Comparison of ENCODE assay signal across 10 mouse cellular contexts in genomic region chr15:13134086-13134485, GRCm38 (mm10). TPM values are rescaled to one million over a fixed set of nuclear protein-coding genes. Genes with fewer than 3 reads are reported as not detected.
DNase-seq lines count a peak whose midpoint lies in the region; ATAC-seq and TF ChIP-seq lines count a peak whose summit lies in the region.
"Had no signal": no experiment of that assay in that cellular context is flagged by ENCODE, and none has a peak within 500 bp of the region (broad histone marks: within the 10 kb centered on the region; RNA-seq: fewer than 3 reads in every experiment).

No protein-coding gene starts in this region.

- H3K27ac ChIP-seq in cerebellum, adult 2 months (ENCODE audit: insufficient read depth, low read length) = no peak overlapping the region
- H3K27ac ChIP-seq in lung, postnatal 0 days (ENCODE audit: low read length) = no peak overlapping the region
- H3K27ac ChIP-seq: limb, embryonic 15.5 days had no signal

- H3K9ac ChIP-seq in lung, postnatal 0 days (replicated peaks; ENCODE audit: low read depth) = no peak overlapping the region
- H3K9ac ChIP-seq: limb, embryonic 15.5 days had no signal

- 70% methylated on average over 1 of the region's 1 CpGs for WGBS in cerebellum, adult 2 months
- WGBS in lung, postnatal 0 days = 67% methylated on average over 1 of the region's 1 CpGs

- TF ChIP-seq POLR2A in cerebellum, adult 2 months (IDR thresholded peaks at IDR 0.05; ENCODE audit: borderline replicate concordance, insufficient read depth, low read length) = no peak

- no peak overlapping the region for H3K4me2 ChIP-seq in lung, postnatal 0 days (replicated peaks; ENCODE audit: low read depth, low read length)
- H3K4me2 ChIP-seq: limb, embryonic 15.5 days had no signal

- no peak for TF ChIP-seq EP300 in lung, postnatal 0 days (IDR thresholded peaks at IDR 0.05)

- no peaks in the 10 kb centered on the region for H3K9me3 ChIP-seq in lung, postnatal 0 days (ENCODE audit: low read length)
- H3K9me3 ChIP-seq: limb, embryonic 15.5 days had no signal

- no peak for ATAC-seq in cerebellum, adult (ENCODE audit: insufficient number of reproducible peaks, low FRiP score, low TSS enrichment)
- ATAC-seq in lung, postnatal 0 days = no peak
- ATAC-seq in inflammation-experienced regulatory T-cells, adult 6 months = no peak

- TF ChIP-seq CTCF in cerebellum, adult 2 months (IDR thresholded peaks at IDR 0.05; ENCODE audit: borderline replicate concordance, insufficient read depth, low read depth, low read length) = peak; percentile 14; the same call in 1 of the 2 replicates
- peak; percentile 55 for TF ChIP-seq CTCF in lung, postnatal 0 days (IDR thresholded peaks at IDR 0.05)

- H3K4me1 ChIP-seq in cerebellum, adult 2 months (ENCODE audit: control insufficient read depth, insufficient read depth, low read length) = no peaks in the 10 kb centered on the region
- no peaks in the 10 kb centered on the region for H3K4me1 ChIP-seq in lung, postnatal 0 days (ENCODE audit: insufficient read depth, low read depth, low read length)

- H3K4me3 ChIP-seq in cerebellum, adult 2 months (replicated peaks; ENCODE audit: insufficient read depth, low read depth, low read length) = no peak overlapping the region
- no peak overlapping the region for H3K4me3 ChIP-seq in lung, postnatal 0 days (ENCODE audit: low read depth, low read length)
- H3K4me3 ChIP-seq: erythroblast, embryonic 14.5 days; limb, embryonic 15.5 days had no signal

- peak in 1 of 2 experiments; percentile 25 for DNase-seq in cerebellum, adult 2 months
- DNase-seq in lung, postnatal 0 days (ENCODE audit: low spot score) = peak; percentile 11
- DNase-seq in lung, adult 18-20 months = no peak
- DNase-seq in embryo, embryonic 10 days (ENCODE audit: low spot score) = peak; percentile 57
- DNase-seq in lung, postnatal 36 days = peak; percentile 15
- no peak for DNase-seq in gastrocnemius, adult 8-10 months (ENCODE audit: low spot score in 2 of 2)

- no peaks in the 10 kb centered on the region for H3K36me3 ChIP-seq in lung, postnatal 0 days (ENCODE audit: insufficient read depth, low read length)
- H3K36me3 ChIP-seq: limb, embryonic 15.5 days had no signal

- no peaks in the 10 kb centered on the region for H3K27me3 ChIP-seq in cerebellum, adult 2 months (ENCODE audit: control insufficient read depth, insufficient read depth, low read length)
- no peaks in the 10 kb centered on the region for H3K27me3 ChIP-seq in lung, postnatal 0 days (replicated peaks; ENCODE audit: insufficient read depth, low read length)
- H3K27me3 ChIP-seq: limb, embryonic 15.5 days had no signal

RNA-seq across cellular contexts. Expression of gene Cdh6, which starts 39.4 kb away (rescaled TPM):
- 2.0 and 2.8 TPM in 2 replicates for polyA plus RNA-seq in cerebellum, adult 2 months (2012; rRNA removed)
- 0.48 and 0.51 TPM in 2 replicates for polyA plus RNA-seq in lung, postnatal 0 days (2015; fragmentation: Nextera tagmentation; extraction: Ambion mirVana)
- under 1 TPM in 1 of 3 experiments, not detected in 2; 0.04 TPM for polyA plus RNA-seq in inflammation-experienced regulatory T-cells, adult 6 months (2017; shearing (Covaris generic))
- total RNA-seq in gastrocnemius, adult 8-10 months (2022) = under 1 TPM; 0.11 to 0.29 (median 0.15) TPM
- polyA plus RNA-seq: erythroblast, embryonic 14.5 days had no signal

Comparison
In these comparisons a context has a peak if more than half of its experiments do, and no peak if none do; other contexts are left out.
1. DNase-seq: peak in lung, postnatal 0 days (single experiment), embryo, embryonic 10 days (single experiment) and lung, postnatal 36 days (single experiment); none in lung, adult 18-20 months (0 of 2) and gastrocnemius, adult 8-10 months (0 of 2).